Mouse (Mus musculus) limb, embryonic 13.5 days (tissue): ENCODE results near the gene Sez6l. TPM values are rescaled to one million over a fixed set of nuclear protein-coding genes. Genes with fewer than 3 reads are reported as not detected.

Source experiments
- ATAC-seq: fragments of 200-750 bp; cut with Nextera tagmentation; 2 replicates; pipeline ENCODE4 v1.8.0; 2017; ENCODE audit warnings: low read depth, moderate number of reproducible peaks, moderate TSS enrichment; ENCODE audit not compliant: low FRiP score
- H3K27ac ChIP-seq: fragments of 300-500 bp; sonication (generic); 2 replicates; pipeline ENCODE4 v1.5.1; 2015; ENCODE audit warnings: inconsistent platforms, mild to moderate bottlenecking, moderate library complexity
- H3K27me3 ChIP-seq: fragments of 300-500 bp; sonication (generic); 2 replicates; pipeline ENCODE4 v1.6.1; 2015; ENCODE audit warnings: mild to moderate bottlenecking, inconsistent platforms
- H3K36me3 ChIP-seq: fragments of 300-500 bp; sonication (generic); 2 replicates; pipeline ENCODE4 v1.6.1; 2015; ENCODE audit warnings: inconsistent platforms, mild to moderate bottlenecking, moderate library complexity
- H3K4me1 ChIP-seq: fragments of 300-500 bp; sonication (generic); 2 replicates; pipeline ENCODE4 v1.6.1; 2015; ENCODE audit warnings: inconsistent platforms
- H3K4me2 ChIP-seq: fragments of 300-500 bp; sonication (generic); replicated peaks from 2 replicates; pipeline ENCODE4 v1.6.1; 2015; ENCODE audit warnings: inconsistent platforms, mild to moderate bottlenecking, moderate library complexity
- H3K4me3 ChIP-seq: fragments of 300-500 bp; sonication (generic); 2 replicates; pipeline ENCODE4 v1.5.1; 2015; ENCODE audit warnings: moderate library complexity, mild to moderate bottlenecking, inconsistent platforms
- H3K9ac ChIP-seq: fragments of 300-500 bp; sonication (generic); 2 replicates; pipeline ENCODE4 v1.6.1; 2015; ENCODE audit warnings: mild to moderate bottlenecking, inconsistent platforms
- H3K9me3 ChIP-seq: fragments of 300-500 bp; sonication (generic); 2 replicates; pipeline ENCODE4 v1.6.1; 2016; ENCODE audit warnings: inconsistent platforms
- WGBS: fragments of 180-500 bp; shearing (Covaris S2); methylation state at CpG from one replicate; pipeline ENCODE4 v1.1.7; 2015; 5-methylcytosine and 5-hydroxymethylcytosine counted together
- polyA plus RNA-seq: library from polyadenylated mRNA; unstranded; fragments of >200 nt; fragmentation: Nextera tagmentation; extraction: Ambion mirVana; gene quantifications from 2 replicates; pipeline ENCODE4 v1.2.1, GENCODE M21; 2015

The Sez6l gene
- polyA plus RNA-seq, 1 experiment from 2014 or later: 0.25 TPM

GRCm38 (mm10) chr5:112552786-112553185, 24.2 kb downstream of the Sez6l start:
- ATAC-seq: no peak
- Histone ChIP-seq H3K27me3 (peaks cover 12% of the 10 kb centered on the region; the same call in 1 of the 2 replicates), H3K27ac (no peak overlapping the region), H3K9ac (no peak overlapping the region), H3K36me3 (no peaks in the 10 kb centered on the region), H3K4me2 (no peak overlapping the region), H3K4me3 (no peak overlapping the region), H3K9me3 (no peaks in the 10 kb centered on the region), H3K4me1 (peaks cover 32% of the 10 kb centered on the region)
- 83% methylated on average over 15 of the region's 15 CpGs for WGBS

DNA sequence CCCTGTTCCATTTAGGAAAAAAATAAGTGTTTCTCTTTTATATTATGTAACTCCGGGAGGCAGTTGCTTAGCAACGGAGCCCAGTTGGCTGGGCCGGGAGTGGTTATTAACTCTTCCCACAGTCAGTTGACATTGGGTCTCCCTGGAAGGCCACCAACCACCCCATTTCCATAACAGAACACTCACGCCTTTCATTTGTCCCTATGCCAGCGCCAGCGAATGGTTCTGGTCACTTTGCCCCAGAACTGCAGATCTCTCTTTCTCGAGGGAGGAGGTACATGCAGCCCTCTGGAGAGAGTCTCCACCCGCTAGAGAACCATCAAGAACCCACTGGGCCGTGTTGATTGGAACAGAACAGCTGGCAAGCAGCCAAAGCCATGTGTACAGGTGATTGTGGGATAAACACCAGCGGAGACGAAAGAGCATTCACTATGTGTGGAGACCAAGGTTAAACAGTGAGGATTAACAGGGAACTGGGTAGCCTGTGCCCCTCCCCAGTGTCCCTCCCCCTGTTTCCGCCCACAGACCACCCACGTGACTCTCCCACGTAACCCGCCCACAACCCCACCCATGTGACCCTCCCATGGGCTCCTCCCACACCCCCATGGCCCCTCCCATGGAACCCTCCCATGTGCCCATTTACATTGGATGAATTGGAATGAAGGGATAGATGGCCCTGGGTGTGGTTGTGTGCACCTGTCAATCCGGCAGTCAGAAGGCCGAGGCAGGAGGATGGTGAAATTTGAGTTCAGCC, 24.8 kb downstream of the Sez6l start:
- H3K4me3 ChIP-seq: no peak overlapping the region
- no peak overlapping the region for H3K4me2 ChIP-seq
- no peak overlapping the region for H3K9ac ChIP-seq
- no peaks in the 10 kb centered on the region for H3K9me3 ChIP-seq
- peaks cover 12% of the 10 kb centered on the region; the same call in 1 of the 2 replicates for H3K27me3 ChIP-seq
- no peak overlapping the region for H3K27ac ChIP-seq
- H3K36me3 ChIP-seq: no peaks in the 10 kb centered on the region
- WGBS: 58% methylated on average over 17 of the region's 17 CpGs
- H3K4me1 ChIP-seq: peaks cover 32% of the 10 kb centered on the region
- ATAC-seq: no peak; the same call in 1 of the 2 replicates

DNA sequence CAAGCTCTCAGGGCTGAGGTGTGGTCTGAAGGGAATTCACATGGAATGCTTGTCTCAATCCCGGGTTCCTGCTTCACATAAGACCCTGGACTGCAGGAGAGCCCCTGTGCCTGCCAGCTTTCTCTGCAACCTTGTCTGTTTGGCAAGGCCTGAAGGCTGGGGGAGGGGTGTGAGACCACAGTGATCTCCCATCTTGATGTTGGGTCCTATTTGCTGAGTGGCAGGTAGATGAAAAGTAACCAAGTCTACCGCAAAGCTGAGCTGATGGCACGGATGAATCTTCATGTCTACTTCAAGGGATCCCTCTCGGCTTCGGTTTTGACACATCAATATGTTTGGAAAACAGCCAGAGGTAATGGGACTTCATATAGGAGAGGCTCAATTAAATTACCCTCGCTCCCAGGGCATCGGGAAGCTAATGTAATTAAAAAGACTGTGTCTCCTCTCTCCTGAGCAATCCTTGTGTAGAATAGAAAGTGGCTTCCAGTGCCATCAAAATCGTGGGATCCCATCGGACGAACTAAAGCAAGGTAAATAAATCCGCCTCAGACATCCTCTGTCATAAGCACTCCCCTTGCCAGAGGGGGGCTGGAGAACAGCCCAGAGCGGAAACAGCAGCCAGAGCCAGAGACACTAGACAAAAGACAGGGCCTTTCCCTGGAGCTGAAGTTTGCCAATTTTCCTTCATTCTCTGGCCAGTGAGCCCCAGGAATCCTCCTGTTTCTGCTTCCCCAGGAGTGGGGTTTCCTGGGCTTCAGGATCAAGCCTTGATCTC, 28.0 kb downstream of the Sez6l start:
- Histone ChIP-seq H3K9ac (0 out of 2 replicates have a peak overlapping the region, but pooled peaks have one; percentile 19), H3K4me2 (no peak overlapping the region), H3K4me3 (no peak overlapping the region), H3K36me3 (no peaks in the 10 kb centered on the region), H3K9me3 (no peaks in the 10 kb centered on the region), H3K4me1 (peaks cover 24% of the 10 kb centered on the region), H3K27ac (no peak overlapping the region), H3K27me3 (no peaks in the 10 kb centered on the region)
- 71% methylated on average over 12 of the region's 12 CpGs for WGBS
- ATAC-seq: no peak

DNA sequence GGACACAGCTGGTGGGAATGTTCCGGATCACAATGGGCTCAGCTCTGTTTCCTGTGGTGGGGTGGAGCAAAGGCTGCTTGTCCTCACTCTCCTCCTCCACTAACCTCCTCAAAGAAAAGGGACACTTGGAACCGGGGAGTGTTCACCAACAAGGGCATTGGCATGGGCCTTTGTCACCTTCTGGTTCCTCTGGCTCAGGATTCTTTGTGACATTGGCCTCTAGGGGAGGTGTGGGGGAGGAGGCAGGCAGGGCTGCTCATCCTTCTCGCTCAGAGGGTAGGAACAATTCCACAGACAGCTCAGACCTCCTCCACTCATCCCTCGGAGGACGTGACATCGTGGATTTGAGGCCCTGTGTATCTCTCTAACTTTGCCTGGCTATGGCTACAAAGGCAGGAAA, 30.2 kb downstream of the Sez6l start:
- H3K9me3 ChIP-seq: no peaks in the 10 kb centered on the region
- no peak for ATAC-seq
- no peak overlapping the region for H3K27ac ChIP-seq
- no peaks in the 10 kb centered on the region for H3K36me3 ChIP-seq
- H3K4me1 ChIP-seq: peaks cover 19% of the 10 kb centered on the region
- H3K4me2 ChIP-seq: no peak overlapping the region
- 73% methylated on average over 6 of the region's 6 CpGs for WGBS
- peaks cover 11% of the 10 kb centered on the region; the same call in 1 of the 2 replicates for H3K27me3 ChIP-seq
- no peak overlapping the region for H3K9ac ChIP-seq
- H3K4me3 ChIP-seq: no peak overlapping the region

- Histone ChIP-seq H3K27me3 (peaks cover 15% of the 10 kb centered on the region), H3K4me2 (no peak overlapping the region), H3K9me3 (0 out of 2 replicates have a peak, but pooled peaks cover 6% of the 10 kb centered on the region), H3K4me3 (no peak overlapping the region), H3K4me1 (peaks cover 18% of the 10 kb centered on the region), H3K27ac (no peak overlapping the region), H3K36me3 (no peaks in the 10 kb centered on the region), H3K9ac (no peak overlapping the region)
- 59% methylated on average over 3 of the region's 3 CpGs for WGBS
- ATAC-seq: no peak
Measured at GRCm38 (mm10) chr5:112538295-112538694, 38.7 kb downstream of the Sez6l start.

- Histone ChIP-seq H3K27me3 (peaks cover 9% of the 10 kb centered on the region), H3K4me3 (no peak overlapping the region), H3K27ac (no peak overlapping the region), H3K4me2 (no peak overlapping the region), H3K9ac (no peak overlapping the region), H3K36me3 (no peaks in the 10 kb centered on the region), H3K4me1 (peaks cover 20% of the 10 kb centered on the region), H3K9me3 (peaks cover 11% of the 10 kb centered on the region)
- WGBS: 80% methylated on average over 12 of the region's 12 CpGs
- ATAC-seq: no peak
Measured at GRCm38 (mm10) chr5:112535868-112536267, 41.1 kb downstream of the Sez6l start.

DNA sequence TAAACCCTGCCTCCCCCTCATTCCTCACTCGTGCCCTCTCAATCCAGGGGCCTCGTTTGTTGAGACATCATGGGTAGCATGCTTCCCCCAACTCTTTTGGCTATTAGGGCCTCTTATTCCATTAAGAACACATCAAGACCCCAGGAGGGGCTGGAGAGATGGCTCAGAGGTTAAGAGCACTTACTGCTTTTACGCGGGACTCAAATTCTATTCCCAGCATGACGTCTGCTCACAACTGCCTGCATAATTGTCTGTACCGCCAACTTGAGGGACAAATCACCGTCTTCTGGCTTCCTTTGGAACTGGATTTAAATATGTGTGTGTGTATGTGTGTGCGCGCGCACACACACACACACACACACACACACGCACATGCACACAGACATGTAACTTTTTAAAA, 42.8 kb downstream of the Sez6l start:
- H3K4me1 ChIP-seq: peaks cover 20% of the 10 kb centered on the region
- no peak for ATAC-seq
- H3K9ac ChIP-seq: no peak overlapping the region
- peaks cover 9% of the 10 kb centered on the region for H3K27me3 ChIP-seq
- peaks cover 8% of the 10 kb centered on the region for H3K9me3 ChIP-seq
- no peak overlapping the region for H3K27ac ChIP-seq
- WGBS: 31% methylated on average over 11 of the region's 11 CpGs
- no peak overlapping the region for H3K4me3 ChIP-seq
- H3K36me3 ChIP-seq: no peaks in the 10 kb centered on the region
- H3K4me2 ChIP-seq: no peak overlapping the region

- H3K9ac ChIP-seq: no peak overlapping the region
- no peak for ATAC-seq
Measured at GRCm38 (mm10) chr5:112533312-112534075, 43.5 kb downstream of the Sez6l start.

GRCm38 (mm10) chr5:112532894-112533293, 44.1 kb downstream of the Sez6l start:
- no peak for ATAC-seq
- WGBS: 86% methylated on average over 5 of the region's 5 CpGs
- Histone ChIP-seq H3K9ac (no peak overlapping the region), H3K27me3 (peaks cover 9% of the 10 kb centered on the region), H3K4me3 (no peak overlapping the region), H3K36me3 (no peaks in the 10 kb centered on the region), H3K4me1 (peaks cover 20% of the 10 kb centered on the region), H3K9me3 (peaks cover 8% of the 10 kb centered on the region), H3K4me2 (no peak overlapping the region), H3K27ac (no peak overlapping the region)

More at GRCm38 (mm10) chr5:112533312-112534075, 43.5 kb downstream of the Sez6l start:
- peaks cover 20% of the 10 kb centered on the region for H3K4me1 ChIP-seq
- peaks cover 9% of the 10 kb centered on the region for H3K27me3 ChIP-seq
- no peak overlapping the region for H3K27ac ChIP-seq
- peaks cover 8% of the 10 kb centered on the region for H3K9me3 ChIP-seq
- no peak overlapping the region for H3K4me3 ChIP-seq
- H3K4me2 ChIP-seq: no peak overlapping the region
- WGBS: 40% methylated on average over 16 of the region's 16 CpGs
- H3K36me3 ChIP-seq: no peaks in the 10 kb centered on the region

- H3K9me3 ChIP-seq: peaks cover 5% of the 10 kb centered on the region
- H3K27me3 ChIP-seq: peaks cover 9% of the 10 kb centered on the region
- no peak overlapping the region for H3K4me2 ChIP-seq
- ATAC-seq: no peak
- H3K27ac ChIP-seq: no peak overlapping the region
- H3K9ac ChIP-seq: no peak overlapping the region
- peaks cover 20% of the 10 kb centered on the region for H3K4me1 ChIP-seq
- no peak overlapping the region for H3K4me3 ChIP-seq
- no peaks in the 10 kb centered on the region for H3K36me3 ChIP-seq
- 70% methylated on average over 8 of the region's 8 CpGs for WGBS
Measured at GRCm38 (mm10) chr5:112532210-112532609, 44.8 kb downstream of the Sez6l start.

GRCm38 (mm10) chr5:112531111-112531510, 45.9 kb downstream of the Sez6l start:
- peaks cover 6% of the 10 kb centered on the region for H3K27me3 ChIP-seq
- no peaks in the 10 kb centered on the region for H3K36me3 ChIP-seq
- H3K9me3 ChIP-seq: peaks cover 5% of the 10 kb centered on the region
- H3K4me1 ChIP-seq: peaks cover 20% of the 10 kb centered on the region
- H3K4me2 ChIP-seq: no peak overlapping the region
- WGBS: 80% methylated on average over 8 of the region's 8 CpGs
- no peak overlapping the region for H3K9ac ChIP-seq
- no peak for ATAC-seq
- H3K4me3 ChIP-seq: no peak overlapping the region
- no peak overlapping the region for H3K27ac ChIP-seq

GRCm38 (mm10) chr5:112526936-112527335, 50.0 kb downstream of the Sez6l start:
- Histone ChIP-seq H3K9ac (no peak overlapping the region), H3K4me2 (no peak overlapping the region), H3K36me3 (no peaks in the 10 kb centered on the region), H3K27me3 (0 out of 2 replicates have a peak, but pooled peaks cover 2% of the 10 kb centered on the region), H3K4me1 (peaks cover 9% of the 10 kb centered on the region), H3K27ac (no peak overlapping the region), H3K9me3 (no peaks in the 10 kb centered on the region; the same call in 1 of the 2 replicates), H3K4me3 (no peak overlapping the region)
- ATAC-seq: no peak
- 80% methylated on average over 19 of the region's 19 CpGs for WGBS
